Mouse (Mus musculus) lung, postnatal 0 days (tissue): ENCODE data around the gene Sp1.

ENCODE experiments used
- CTCF ChIP-seq: IDR thresholded peaks from 2 replicates; pipeline ENCODE4 v1.5.1; 2016; ENCODE audit warnings: antibody characterized with exemption, mild to moderate bottlenecking
- EP300 ChIP-seq: IDR thresholded peaks from 2 replicates; pipeline ENCODE4 v1.6.1; 2016; ENCODE audit warnings: antibody characterized with exemption, mild to moderate bottlenecking, control low read depth

GRCm38 (mm10) chr15:102463666-102464065, 57.7 kb downstream of the Sp1 start:
- TF ChIP-seq CTCF (peak; percentile 67), EP300 (no peak)
